Mouse (Mus musculus) ZHBTc4 (cell line): ENCODE measurements around the gene Gm20489.

Source experiments
- DNase-seq: peaks from one replicate; pipeline ENCODE4 v3.0.0-alpha.2; 2011; ENCODE audit warnings: low read depth, low spot score

Gene Gm20489

GRCm38 (mm10) chrX:101260441-101261325 lies 8.1 kb downstream of the Gm20489 start:
- peak; percentile 82 for DNase-seq

- peak; percentile 44 for DNase-seq
Observed at GRCm38 (mm10) chrX:101256603-101257002, 12.2 kb downstream of the Gm20489 start.

GRCm38 (mm10) chrX:101254740-101255139 lies 14.1 kb downstream of the Gm20489 start:
- peak; percentile 20 for DNase-seq

DNA sequence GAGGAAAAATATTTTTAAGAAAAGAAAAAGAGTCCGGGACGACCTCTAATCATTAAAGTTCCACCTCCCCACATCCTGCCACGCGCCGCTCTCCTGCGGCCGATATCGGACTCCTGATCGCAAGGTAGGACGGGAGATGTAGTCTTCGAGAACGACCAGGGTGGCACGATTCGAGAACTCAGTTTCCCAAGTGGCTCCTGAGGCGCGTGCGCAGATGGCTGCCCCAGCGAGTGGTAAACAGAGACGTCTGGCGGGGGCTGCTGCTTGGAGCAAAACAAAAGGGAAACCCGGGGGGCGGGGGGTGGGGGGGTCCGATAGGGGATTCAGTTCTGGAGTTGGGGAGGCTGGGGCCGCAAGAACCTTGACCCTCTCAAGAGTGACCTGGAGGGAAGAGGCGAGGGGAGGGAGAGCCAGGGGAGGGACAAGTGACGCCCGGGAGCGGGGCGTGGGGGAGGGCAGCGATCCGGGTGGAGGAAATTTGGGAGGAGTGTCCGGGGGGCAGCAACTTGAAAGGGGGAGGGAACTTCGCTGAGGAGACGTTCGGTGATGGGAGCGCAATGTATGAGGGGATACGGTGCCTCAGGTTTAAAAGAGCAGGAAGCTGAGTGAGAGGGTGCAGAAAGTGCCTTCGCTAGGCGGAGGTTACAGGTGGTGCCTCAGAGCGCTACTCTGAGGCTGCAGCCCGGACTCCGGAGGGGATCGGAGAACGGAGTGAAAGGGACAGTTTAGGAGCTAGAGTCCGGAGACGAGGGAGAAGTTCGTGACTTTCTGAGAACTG lies 14.7 kb downstream of the Gm20489 start, which contains the start of gene Foxo4:
Gene Foxo4 (plus strand): TSS at position 577 of the 778 bp plus-strand sequence.
- DNase-seq, result peak; percentile 92

GRCm38 (mm10) chrX:101245011-101245410 lies 23.8 kb downstream of the Gm20489 start:
- peak; percentile 40 for DNase-seq

DNA sequence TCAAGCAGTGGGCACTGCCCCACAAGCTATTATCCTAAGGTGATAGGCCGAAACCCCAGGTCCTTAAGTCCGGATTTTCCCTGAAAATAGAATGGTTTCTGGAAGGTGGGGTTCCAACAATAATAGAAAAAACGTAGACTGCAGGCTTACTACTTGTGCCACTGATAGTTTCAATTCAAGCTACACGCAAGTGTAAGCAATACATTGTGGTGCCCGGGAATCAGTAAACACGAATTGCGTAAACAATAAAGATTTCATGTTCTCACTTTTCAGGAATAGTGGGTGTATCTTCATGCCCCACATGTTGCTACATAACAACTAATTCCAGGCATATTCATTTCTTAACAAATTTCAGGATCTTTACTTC lies 46.0 kb downstream of the Gm20489 start:
- DNase-seq, result no peak

GRCm38 (mm10) chrX:101221834-101222795 lies 46.7 kb downstream of the Gm20489 start, which contains the start of gene Snx12:
Snx12 (minus strand) TSS chrX:101222563.
- DNase-seq, result peak; percentile 96
